Mouse (Mus musculus) erythroblast, embryonic 14.5 days (primary cell): ENCODE measurements around the gene Xylt1.

Experiments used
- GATA1 ChIP-seq: IDR thresholded peaks from 2 replicates; pipeline ENCODE4 v1.6.1; 2012; ENCODE audit warnings: low read length, inconsistent platforms, mixed read lengths
- TAL1 ChIP-seq: IDR thresholded peaks from 3 replicates; pipeline ENCODE4 v1.6.1; 2012; ENCODE audit warnings: low read length, inconsistent platforms, mixed read lengths

- TF ChIP-seq GATA1 (no peak), TAL1 (no peak)
These were observed 114.0 kb downstream of the Xylt1 start for GRCm38 (mm10) chr7:117494618-117495310.
